Mouse (Mus musculus) intestine, embryonic 14.5 days (tissue): ENCODE measurements around the gene Gm9040. TPM values are rescaled to one million over a fixed set of nuclear protein-coding genes. Genes with fewer than 3 reads are reported as not detected.
"Not testable (repeated sequence)": the region's sequence is repeated elsewhere in the genome, so short reads cannot be mapped to it uniquely, and the experiment has no call there.

Experiments
- ATAC-seq: fragments of 200-750 bp; cut with Nextera tagmentation; replicated peaks from 2 replicates; pipeline ENCODE4 v1.8.0; 2017; ENCODE audit warnings: low read depth, moderate number of reproducible peaks, moderate TSS enrichment, moderate library complexity; ENCODE audit not compliant: low FRiP score, low TSS enrichment
- DNase-seq: peaks from one replicate; pipeline ENCODE4 v3.0.0-alpha.2; 2018; ENCODE audit warnings: low spot score
- H3K27ac ChIP-seq: fragments of 300-500 bp; sonication (generic); 2 replicates; pipeline ENCODE4 v1.5.1; 2014; ENCODE audit warnings: low read depth, mild to moderate bottlenecking, control low read depth
- H3K27me3 ChIP-seq: fragments of 300-500 bp; sonication (generic); replicated peaks from 2 replicates; pipeline ENCODE4 v1.6.1; 2014; ENCODE audit warnings: low read length, control low read depth; ENCODE audit not compliant: control insufficient read depth, insufficient read depth
- H3K36me3 ChIP-seq: fragments of 300-500 bp; sonication (generic); 2 replicates; pipeline ENCODE4 v1.6.1; 2014; ENCODE audit warnings: low read length, control low read depth; ENCODE audit not compliant: control insufficient read depth, insufficient read depth
- H3K4me1 ChIP-seq: fragments of 300-500 bp; sonication (generic); replicated peaks from 2 replicates; pipeline ENCODE4 v1.6.1; 2014; ENCODE audit warnings: low read length, control low read depth, mixed read lengths; ENCODE audit not compliant: control insufficient read depth, insufficient read depth
- H3K4me2 ChIP-seq: fragments of 300-500 bp; sonication (generic); 2 replicates; pipeline ENCODE4 v1.6.1; 2014; ENCODE audit warnings: low read length
- H3K4me3 ChIP-seq: fragments of 300-500 bp; sonication (generic); 2 replicates; pipeline ENCODE4 v1.5.1; 2014; ENCODE audit warnings: low read depth, low read length, control low read depth, mixed read lengths
- H3K9ac ChIP-seq: fragments of 300-500 bp; sonication (generic); 2 replicates; pipeline ENCODE4 v1.6.1; 2014; ENCODE audit warnings: mild to moderate bottlenecking, low read length
- H3K9me3 ChIP-seq: fragments of 300-500 bp; sonication (generic); 2 replicates; pipeline ENCODE4 v1.6.1; 2016; ENCODE audit warnings: low read length, control low read depth; ENCODE audit not compliant: control insufficient read depth
- WGBS: fragments of 180-500 bp; shearing (Covaris S2); extraction: QIAGEN DNeasy Blood & Tissue Kit; methylation state at CpG from one replicate; pipeline ENCODE4 v1.1.7; 2014; 5-methylcytosine and 5-hydroxymethylcytosine counted together
- polyA plus RNA-seq: library from polyadenylated mRNA; unstranded; fragments of >200 nt; fragmentation: Nextera tagmentation; extraction: Ambion mirVana; gene quantifications from 2 replicates; pipeline ENCODE4 v1.2.1, GENCODE M21; 2014

The Gm9040 gene
- polyA plus RNA-seq, 1 experiment from 2014 or later: not detected

DNA sequence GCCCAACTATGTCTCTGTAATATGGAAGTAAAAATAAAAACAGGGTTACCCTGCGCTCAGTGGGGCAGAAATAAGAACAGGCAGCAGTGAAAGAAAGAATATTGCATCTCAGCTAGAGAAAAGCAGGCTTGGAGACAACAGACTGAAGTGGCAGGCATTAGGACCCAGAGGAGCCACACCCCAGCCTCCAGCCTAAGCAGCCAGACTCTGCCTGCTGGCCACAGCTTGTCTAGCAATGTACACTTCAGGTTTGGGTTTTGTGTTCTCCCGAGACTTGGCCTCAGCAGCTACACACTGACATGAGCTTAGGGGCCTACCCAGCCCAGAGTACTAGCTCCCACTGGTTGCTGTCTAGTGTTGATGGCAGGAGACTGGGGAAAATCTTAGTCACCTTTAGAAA is 24.6 kb downstream of the Gm9040 start:
- WGBS: 50% methylated on average over 2 of the region's 2 CpGs
- not testable (repeated sequence) for H3K4me2 ChIP-seq, H3K36me3 ChIP-seq, H3K27ac ChIP-seq, DNase-seq, H3K9ac ChIP-seq, H3K27me3 ChIP-seq, H3K4me1 ChIP-seq, H3K4me3 ChIP-seq, H3K9me3 ChIP-seq, ATAC-seq

DNA sequence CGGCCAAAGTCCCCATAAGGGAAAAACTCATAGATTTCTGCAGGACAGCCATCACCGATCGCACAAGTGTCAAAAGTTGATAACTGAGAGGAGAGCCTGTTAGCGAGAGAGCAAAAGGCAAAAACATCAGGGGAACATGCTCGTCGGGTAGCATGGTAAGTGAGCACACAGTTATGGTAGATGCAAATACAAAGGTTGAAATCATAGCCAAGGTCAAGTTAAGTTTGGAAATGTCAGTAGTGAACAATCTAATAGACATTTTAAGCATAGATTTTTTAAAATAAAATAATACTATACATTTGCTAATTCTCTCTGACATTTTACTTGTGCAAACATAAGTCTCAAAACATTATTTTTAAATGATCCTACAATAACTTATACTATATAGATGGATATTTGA is 31.8 kb downstream of the Gm9040 start, which contains the start of gene Iltifb:
TSS of gene Iltifb (minus strand) at position 101 of the 400 bp plus-strand sequence.
- Histone ChIP-seq H3K27ac (no peak within 1 kb of the TSS), H3K9ac (no peak within 1 kb of the TSS), H3K4me3 (no peak within 1 kb of the TSS), H3K4me1 (no peaks in the 10 kb centered on the region), H3K4me2 (no peak within 1 kb of the TSS), H3K36me3 (no peaks in the 10 kb centered on the region), H3K9me3 (no peaks in the 10 kb centered on the region), H3K27me3 (no peaks in the 10 kb centered on the region)
- no peak for DNase-seq
- no peak for ATAC-seq
- WGBS: 87% methylated on average over 6 of the region's 6 CpGs

DNA sequence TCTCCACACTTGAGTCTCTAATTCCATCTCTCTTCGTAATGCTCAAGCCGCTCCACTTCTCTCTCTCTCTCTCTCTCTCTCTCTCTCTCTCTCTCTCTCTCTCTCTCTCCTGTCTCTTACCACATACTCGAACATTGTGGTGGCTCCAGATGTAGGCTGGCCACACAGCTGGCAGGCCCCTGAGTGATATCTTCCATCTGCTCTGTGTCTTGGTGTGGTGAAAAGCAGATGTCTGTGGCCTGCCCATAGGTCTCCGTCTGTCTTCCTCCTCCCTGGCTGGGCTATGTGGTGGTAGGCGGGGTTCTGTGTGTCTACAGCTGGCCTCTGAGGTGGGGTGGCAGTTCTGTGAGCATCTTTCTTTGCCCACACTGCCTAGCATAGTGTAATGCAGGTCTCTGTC is 43.8 kb downstream of the Gm9040 start:
- not testable (repeated sequence) for H3K9ac ChIP-seq, H3K4me3 ChIP-seq, H3K27ac ChIP-seq, H3K4me1 ChIP-seq, H3K9me3 ChIP-seq, H3K4me2 ChIP-seq, DNase-seq, H3K27me3 ChIP-seq, ATAC-seq, H3K36me3 ChIP-seq
- WGBS: 80% methylated on average over 1 of the region's 5 CpGs

DNA sequence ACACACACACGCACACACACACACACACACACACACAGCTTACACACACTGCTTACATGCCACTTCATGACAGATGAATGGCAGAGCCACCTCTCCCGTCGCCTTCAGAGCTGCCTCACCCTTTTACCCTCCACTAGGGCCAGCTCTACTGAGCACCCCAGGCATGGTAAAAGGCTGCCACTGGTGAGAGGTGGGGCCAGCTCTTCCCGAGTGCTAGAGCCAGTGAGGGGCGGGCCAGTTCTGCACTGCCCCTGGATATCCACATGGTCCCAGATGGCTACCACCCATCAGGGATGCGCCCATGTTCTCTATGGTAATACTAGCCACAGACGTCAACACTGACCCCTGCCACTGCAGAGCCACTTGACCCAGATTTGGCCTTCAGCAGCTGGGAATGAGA is 44.2 kb downstream of the Gm9040 start:
- H3K27ac ChIP-seq, H3K36me3 ChIP-seq, DNase-seq, H3K4me2 ChIP-seq, ATAC-seq, H3K4me1 ChIP-seq, H3K9ac ChIP-seq, H3K27me3 ChIP-seq, H3K9me3 ChIP-seq, H3K4me3 ChIP-seq: not testable (repeated sequence)
- 81% methylated on average over 7 of the region's 7 CpGs for WGBS

DNA sequence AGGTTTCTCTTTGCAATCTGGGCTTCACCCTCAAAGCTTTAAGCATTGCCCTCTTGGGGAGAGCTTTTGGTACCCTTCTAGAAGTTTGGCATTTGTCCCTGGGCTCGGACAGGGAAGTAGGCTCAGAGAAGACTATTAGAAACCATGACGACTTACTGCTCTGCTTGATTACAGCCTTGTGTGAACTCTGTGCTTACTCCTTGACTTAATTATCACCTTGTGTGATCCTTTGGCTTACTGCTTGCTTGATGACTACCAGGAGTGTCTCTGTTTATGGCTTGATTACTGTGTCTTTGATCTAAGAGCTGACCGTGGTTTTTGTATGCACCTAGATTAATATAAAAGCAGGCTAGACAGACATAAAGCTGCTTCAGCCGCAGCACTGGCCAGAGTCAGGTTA is 48.7 kb downstream of the Gm9040 start:
- not testable (repeated sequence) for H3K36me3 ChIP-seq, H3K9ac ChIP-seq, H3K4me3 ChIP-seq, DNase-seq, H3K4me1 ChIP-seq, H3K4me2 ChIP-seq, H3K9me3 ChIP-seq, ATAC-seq, H3K27me3 ChIP-seq, H3K27ac ChIP-seq
- no CpG with 5 or more reads among the region's 4 CpGs for WGBS

Other genes with a start within 250 kb of the Gm9040 start
- gene Mdm1, start 185.2 kb downstream of the Gm9040 start, polyA plus RNA-seq: 20.4 and 22.3 TPM in 2 replicates
- not detected in 2 replicates for gene Il22, start 122.0 kb downstream of the Gm9040 start, polyA plus RNA-seq
- not detected in 2 replicates for gene Gm32717, start 86.2 kb downstream of the Gm9040 start, polyA plus RNA-seq
- not detected in 2 replicates for gene Gm32802, start 68.3 kb downstream of the Gm9040 start, polyA plus RNA-seq
- gene Iltifb, start 31.9 kb downstream of the Gm9040 start, polyA plus RNA-seq: not detected in 2 replicates
- not detected in 2 replicates for gene Gm9044, start 5.4 kb upstream of the Gm9040 start, polyA plus RNA-seq
- gene Gm9045, start 10.9 kb upstream of the Gm9040 start, polyA plus RNA-seq: not detected in 2 replicates
- gene Gm9046, start 16.3 kb upstream of the Gm9040 start, polyA plus RNA-seq: not detected in 2 replicates
- not detected in 2 replicates for gene Gm9048, start 21.7 kb upstream of the Gm9040 start, polyA plus RNA-seq
- not detected in 2 replicates for gene Gm9049, start 27.1 kb upstream of the Gm9040 start, polyA plus RNA-seq
- gene Ifng, start 114.1 kb upstream of the Gm9040 start, polyA plus RNA-seq: not detected in 2 replicates